Mouse (Mus musculus): ENCODE data around the gene Zfp39.

The Zfp39 gene

DNA sequence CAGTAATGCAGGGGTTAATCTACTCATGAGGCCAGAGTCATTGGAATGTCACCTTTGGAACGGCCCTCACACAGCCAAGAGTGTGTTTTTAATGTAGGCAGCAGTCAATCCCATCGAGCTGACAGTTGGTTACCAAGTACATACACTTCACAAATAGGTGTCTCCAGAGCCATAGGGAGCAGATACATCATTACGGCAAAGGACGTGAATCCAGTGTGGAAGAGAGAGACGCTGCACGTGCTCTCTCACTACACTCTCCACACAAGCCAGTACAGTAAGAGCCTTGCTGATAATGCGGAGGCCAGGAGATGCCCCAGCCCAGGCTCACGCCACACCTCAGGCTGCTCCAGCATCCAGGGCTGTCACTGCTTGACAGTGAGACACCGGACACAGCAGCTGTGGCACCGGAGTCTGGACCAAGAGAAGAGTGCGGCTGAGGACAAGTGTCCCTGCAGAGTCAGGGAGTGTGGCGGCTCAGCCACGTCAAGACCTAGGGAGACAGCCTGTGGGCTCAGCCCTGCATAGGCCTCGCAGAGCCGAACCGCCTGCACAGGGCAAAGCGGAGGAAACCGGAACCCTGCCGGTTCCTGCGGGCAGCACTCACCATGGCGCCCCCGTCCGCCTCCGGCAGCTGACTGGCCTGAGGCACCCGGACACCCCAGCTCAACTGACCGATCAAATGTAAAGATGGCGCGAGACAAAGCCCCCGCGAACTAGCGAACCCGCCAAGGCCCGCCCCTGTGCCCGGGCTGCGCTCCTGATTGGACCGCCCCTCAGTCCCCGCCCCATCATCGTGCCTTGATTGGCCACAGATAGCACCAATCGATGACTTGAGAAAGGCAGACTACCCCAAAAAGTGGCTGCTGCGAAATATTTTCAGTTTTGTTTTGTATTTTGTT is at the start of gene Zfp39:
Gene Zfp39 (minus strand): TSS at position 715 of the 899 bp plus-strand sequence.
- DNase-seq: peak; percentile 97

GRCm38 (mm10) chr11:58953351-58954169 is 49.5 kb upstream of the Zfp39 start:
- DNase-seq: no peak

GRCm38 (mm10) chr11:58951210-58951609 is 47.2 kb upstream of the Zfp39 start:
- no peak for DNase-seq

- DNase-seq: peak; percentile 66
These were observed 45.7 kb upstream of the Zfp39 start for GRCm38 (mm10) chr11:58949480-58950431.

DNA sequence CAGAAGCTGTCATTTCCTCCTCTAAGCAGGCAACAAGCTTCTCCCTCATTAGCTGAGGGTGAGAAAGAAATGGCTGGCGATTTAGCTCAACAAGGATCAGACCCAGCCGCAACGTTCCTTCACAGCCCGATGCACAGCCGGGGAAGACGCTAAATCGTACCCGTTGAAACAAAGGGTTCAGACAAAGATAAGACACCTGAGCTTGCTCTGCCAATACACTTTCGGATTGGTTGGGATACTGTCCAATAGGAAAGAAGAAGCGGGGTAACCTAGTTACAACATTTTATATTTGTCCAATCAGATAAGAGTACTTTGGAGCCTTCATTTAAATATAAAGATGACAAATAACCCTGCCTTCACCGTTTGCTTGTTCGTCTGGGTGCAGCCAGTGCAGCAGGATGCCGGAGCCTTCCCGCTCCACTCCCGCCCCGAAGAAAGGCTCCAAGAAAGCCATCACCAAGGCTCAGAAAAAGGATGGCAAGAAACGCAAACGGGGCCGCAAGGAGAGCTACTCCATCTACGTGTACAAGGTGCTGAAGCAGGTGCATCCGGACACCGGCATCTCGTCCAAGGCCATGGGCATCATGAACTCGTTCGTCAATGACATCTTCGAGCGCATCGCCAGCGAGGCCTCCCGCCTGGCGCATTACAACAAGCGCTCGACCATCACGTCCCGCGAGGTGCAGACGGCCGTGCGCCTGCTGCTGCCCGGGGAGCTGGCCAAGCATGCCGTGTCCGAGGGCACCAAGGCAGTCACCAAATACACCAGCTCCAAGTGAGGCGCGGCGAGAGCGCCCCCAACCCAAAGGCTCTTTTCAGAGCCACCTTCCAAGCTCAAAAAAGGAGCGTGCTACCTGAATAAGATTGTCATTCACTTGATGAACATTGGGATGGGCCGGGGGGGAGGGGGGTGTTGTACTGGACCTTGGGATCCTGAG is 44.8 kb upstream of the Zfp39 start, which contains the start of gene Hist3h2ba:
Gene Hist3h2ba (plus strand): TSS at position 379 of the 938 bp plus-strand sequence.
- peak; percentile 88 for DNase-seq

- peak; percentile 79 for DNase-seq
These were observed 43.9 kb upstream of the Zfp39 start for GRCm38 (mm10) chr11:58947798-58948528.

GRCm38 (mm10) chr11:58947306-58947705 is 43.3 kb upstream of the Zfp39 start:
- no peak for DNase-seq

- no peak for DNase-seq
These were observed 40.1 kb upstream of the Zfp39 start for GRCm38 (mm10) chr11:58944136-58944535.

- DNase-seq: no peak
These were observed 35.0 kb upstream of the Zfp39 start for GRCm38 (mm10) chr11:58939088-58939439.

DNA sequence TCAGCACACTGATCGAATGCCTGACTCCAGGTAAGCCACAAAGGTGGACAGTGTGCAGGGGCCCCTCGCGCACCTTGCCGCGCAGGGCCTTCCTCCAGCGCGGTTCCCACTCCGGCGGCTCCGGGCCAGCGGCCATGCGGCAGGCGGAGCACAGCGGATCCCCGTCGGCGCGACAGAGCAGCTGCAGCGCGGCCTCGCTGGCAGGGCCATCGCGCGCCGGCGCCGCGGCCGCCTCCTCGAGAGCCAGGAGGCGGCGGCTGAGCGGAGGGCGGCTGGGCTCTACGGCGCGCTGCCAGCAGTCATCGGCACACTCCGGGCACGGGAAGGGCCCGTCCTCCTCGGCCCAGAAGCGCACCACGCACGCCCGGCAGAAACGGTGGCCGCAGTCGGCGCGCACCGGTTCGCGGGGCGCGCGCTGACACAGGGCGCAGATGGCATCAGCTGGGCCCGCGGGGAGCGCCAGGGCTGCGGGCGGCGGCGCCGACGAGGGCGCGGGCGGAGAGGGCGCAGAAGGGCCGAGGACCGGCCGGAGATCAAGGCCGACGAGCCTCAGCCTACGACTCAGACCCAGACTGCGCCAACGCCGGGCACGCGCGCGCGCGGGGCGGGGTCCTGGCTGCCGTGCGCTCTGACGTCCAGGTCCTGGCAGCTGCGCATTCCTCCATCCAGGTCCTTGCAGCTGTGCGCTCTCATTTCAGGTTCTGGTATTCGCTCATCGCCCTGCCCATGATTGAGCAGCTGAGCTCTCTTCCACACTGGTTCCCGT is 34.5 kb upstream of the Zfp39 start, which contains the start of gene Rnf187:
Gene Rnf187 (minus strand): TSS at position 595 of the 766 bp plus-strand sequence.
- DNase-seq: peak; percentile 92

DNA sequence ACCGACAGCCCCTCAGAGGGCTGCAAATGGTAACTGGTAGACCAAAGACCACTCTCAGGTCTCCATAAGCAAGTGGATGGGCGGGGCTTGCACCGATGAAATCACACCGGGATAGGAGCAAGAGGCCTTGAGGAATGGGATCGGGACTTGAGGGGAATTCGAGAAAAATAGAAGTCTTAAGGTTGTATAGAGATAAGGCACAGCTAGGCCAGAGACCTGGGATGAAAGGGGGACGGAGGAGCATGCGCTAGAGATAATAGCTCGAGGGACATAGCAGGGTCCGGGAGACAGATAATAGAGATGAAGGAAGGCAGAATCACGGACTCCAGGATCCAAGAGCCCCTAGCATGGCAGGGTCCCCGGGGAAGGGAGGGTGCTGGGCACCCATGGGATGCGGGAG is 33.9 kb upstream of the Zfp39 start:
- no peak for DNase-seq

- DNase-seq: no peak
These were observed 27.6 kb upstream of the Zfp39 start for GRCm38 (mm10) chr11:58931576-58931975.

DNA sequence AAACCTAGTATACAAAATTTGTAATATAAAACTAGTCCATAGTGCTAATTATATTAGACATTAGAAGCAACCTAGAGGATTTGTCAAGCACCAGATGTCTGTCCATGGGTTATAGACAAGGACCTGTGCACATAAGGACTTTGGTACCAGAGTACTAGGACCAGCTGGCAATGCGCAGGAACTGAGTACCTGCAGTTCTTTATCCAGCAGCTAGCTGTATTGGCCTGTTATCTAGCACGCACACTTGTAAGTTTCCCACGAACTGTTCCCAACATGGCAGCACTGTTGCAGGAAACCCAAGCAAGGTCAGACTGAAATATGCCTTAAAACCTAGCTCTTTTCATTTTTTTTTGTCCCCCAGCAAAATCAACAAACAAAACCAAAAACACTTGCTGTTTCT is 26.2 kb upstream of the Zfp39 start:
- DNase-seq: no peak

GRCm38 (mm10) chr11:58929641-58930040 is 25.6 kb upstream of the Zfp39 start:
- no peak for DNase-seq

- no peak for DNase-seq
These were observed 25.0 kb upstream of the Zfp39 start for GRCm38 (mm10) chr11:58929055-58929454.

DNA sequence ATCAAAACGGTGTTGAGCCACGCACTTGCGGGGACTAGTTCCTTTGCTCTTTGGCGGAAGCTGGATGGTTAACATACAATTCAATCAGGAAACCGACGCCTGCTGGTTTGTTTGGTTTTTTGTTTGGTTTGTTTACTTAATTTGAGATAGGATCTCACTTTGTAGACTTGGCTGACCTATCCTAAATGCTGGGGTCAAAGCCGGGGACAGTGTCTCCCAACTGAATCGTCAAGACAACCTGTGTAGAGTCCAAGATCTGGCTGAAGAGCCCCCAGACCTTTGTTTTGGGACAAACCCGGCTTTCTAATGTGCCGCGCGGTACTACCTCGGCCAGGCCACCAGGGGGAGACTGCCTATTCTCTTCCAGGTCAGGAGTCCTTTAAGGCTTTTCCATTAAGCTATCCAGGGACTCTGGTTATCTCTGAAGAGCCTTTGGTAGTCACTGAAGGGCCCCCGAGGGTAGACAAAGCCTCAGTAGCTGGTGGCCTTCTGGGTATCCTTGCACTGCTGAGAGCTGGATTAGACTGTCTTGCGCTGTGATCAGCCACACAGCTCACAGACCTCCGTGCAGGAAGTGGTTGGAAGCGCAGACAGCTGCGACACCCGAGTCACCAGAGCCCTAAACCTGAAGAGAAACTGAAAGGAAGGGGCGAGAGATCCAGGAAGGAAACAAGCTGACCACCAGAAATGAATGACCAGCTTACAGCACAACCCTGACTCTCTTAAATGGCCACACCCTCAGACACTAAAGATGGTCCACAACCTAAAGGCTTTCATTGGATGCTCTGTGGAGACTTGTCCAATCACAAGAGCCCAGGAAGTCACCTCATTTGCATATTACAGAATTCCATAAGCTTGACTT is 24.0 kb upstream of the Zfp39 start:
- peak; percentile 52 for DNase-seq

GRCm38 (mm10) chr11:58927053-58927452 is 23.0 kb upstream of the Zfp39 start:
- no peak for DNase-seq

GRCm38 (mm10) chr11:58926651-58927050 is 22.6 kb upstream of the Zfp39 start:
- DNase-seq: no peak

- no peak for DNase-seq
These were observed 18.4 kb upstream of the Zfp39 start for GRCm38 (mm10) chr11:58922420-58922819.
